Mouse (Mus musculus) small intestine, adult 2 months (tissue): ENCODE measurements around the gene Olfr99.

Experiments
- CTCF ChIP-seq: fragments of 200-500 bp; IDR thresholded peaks from 2 replicates; pipeline ENCODE4 v1.5.1; 2012; ENCODE audit warnings: low read depth, mild to moderate bottlenecking, control low read depth, inconsistent platforms, low read length, moderate library complexity, mixed read lengths; ENCODE audit not compliant: insufficient replicate concordance, insufficient read length; ENCODE audit errors: extremely low read depth
- POLR2A ChIP-seq: fragments of 200-500 bp; IDR thresholded peaks from 2 replicates; pipeline ENCODE4 v1.6.1; 2012; ENCODE audit warnings: low read depth, mild to moderate bottlenecking, control low read depth, inconsistent platforms, low read length, moderate library complexity

DNA sequence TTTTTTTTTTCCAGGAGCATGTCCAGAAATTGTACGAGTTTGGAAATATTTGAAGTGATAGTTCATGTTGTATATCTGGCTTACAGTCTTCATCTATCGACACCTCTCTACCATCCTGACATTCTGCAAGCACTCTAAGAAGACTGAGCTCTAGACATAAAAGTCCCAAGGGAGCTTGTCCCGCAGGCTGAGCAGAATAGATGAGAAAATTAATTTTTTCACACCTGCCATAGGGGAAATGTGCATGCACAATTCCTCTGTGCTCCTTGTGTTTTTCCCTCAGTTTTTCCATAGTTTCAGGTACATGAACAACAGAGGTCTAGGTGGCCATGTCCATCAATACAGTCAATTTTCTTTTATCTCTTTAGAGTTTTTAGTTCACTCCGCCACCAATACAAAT, 21.0 kb upstream of the Olfr99 start, which contains the start of gene Olfr101:
- TF ChIP-seq POLR2A (no peak), CTCF (no peak)
